Mouse (Mus musculus): ENCODE data around the gene Tns2.

- no peak for TF ChIP-seq EP300 (optimal IDR thresholded peaks at IDR 0.05)
- TF ChIP-seq CTCF (IDR thresholded peaks at IDR 0.05; ENCODE audit: low read depth): no peak
Measured at GRCm38 (mm10) chr15:102149561-102149960, 49.3 kb downstream of the Tns2 start.
